Mouse (Mus musculus): ENCODE results near the gene Wwox.

DNA sequence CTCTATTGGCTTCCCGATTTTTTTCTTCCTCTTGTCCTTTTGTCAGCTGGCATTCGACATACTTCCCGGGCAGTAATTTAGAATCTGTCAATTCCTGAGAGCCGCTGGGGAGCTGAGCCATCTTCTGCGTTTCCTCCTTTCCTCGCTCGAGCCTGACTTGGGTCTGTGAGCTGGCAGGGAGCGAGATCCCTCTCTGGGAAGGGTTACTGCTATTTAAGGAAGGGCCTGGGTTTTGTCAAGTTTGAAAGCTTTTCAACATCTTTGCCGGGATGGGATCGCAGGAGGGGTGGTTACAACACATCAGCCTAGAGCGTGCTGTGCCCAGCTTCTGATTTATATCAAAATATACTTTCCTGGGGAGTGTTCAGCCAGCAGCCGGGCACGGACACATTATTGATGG is 725.4 kb downstream of the Wwox start:
- no peak for TF ChIP-seq CHD2 (IDR thresholded peaks at IDR 0.05; ENCODE audit: low read depth, low read length)
- TF ChIP-seq MAFK (IDR thresholded peaks at IDR 0.05; ENCODE audit: insufficient read depth, low read depth, low read length) = no peak
- TF ChIP-seq ZNF384 (IDR thresholded peaks at IDR 0.05; ENCODE audit: low read depth, low read length) = no peak
- TF ChIP-seq ZC3H11A (IDR thresholded peaks at IDR 0.05; ENCODE audit: borderline replicate concordance, low read depth, low read length) = no peak
- TF ChIP-seq HCFC1 (IDR thresholded peaks at IDR 0.05; ENCODE audit: borderline replicate concordance, insufficient read depth, low read length) = no peak

Data from ES-E14 (cell line).